Mouse (Mus musculus) C2C12 (cell line): ENCODE results near the gene Smad1. TPM values are rescaled to one million over a fixed set of nuclear protein-coding genes. Genes with fewer than 3 reads are reported as not detected.
A peak's percentile ranks its signal among the peaks of the same experiment; 100 is the strongest.

Experiments
- H3K27me3 ChIP-seq: one replicate; pipeline ENCODE4 v1.6.1; 2011; ENCODE audit not compliant: control insufficient read depth, insufficient read depth, insufficient read length
- H3K36me3 ChIP-seq: one replicate; pipeline ENCODE4 v1.6.1; 2011; ENCODE audit not compliant: control insufficient read depth, insufficient read depth
- H3K4me3 ChIP-seq: one replicate; pipeline ENCODE4 v1.5.1; 2011; ENCODE audit warnings: mild to moderate bottlenecking, control low read depth; ENCODE audit not compliant: poor library complexity, insufficient read depth, severe bottlenecking
- H3K79me2 ChIP-seq: one replicate; pipeline ENCODE4 v1.6.1; 2011; ENCODE audit not compliant: control insufficient read depth, insufficient read depth
- H3K79me3 ChIP-seq: one replicate; pipeline ENCODE4 v1.6.1; 2011; ENCODE audit warnings: low read depth, control low read depth
- H3ac ChIP-seq: one replicate; pipeline ENCODE3; 2011; ENCODE audit warnings: low read depth; ENCODE audit not compliant: control insufficient read depth, insufficient read length
- CEBPB ChIP-seq: IDR thresholded peaks from one replicate; pipeline ENCODE4 v1.6.1; 2011; ENCODE audit warnings: low read depth, mild to moderate bottlenecking, control low read depth, moderate library complexity
- CTCF ChIP-seq: IDR thresholded peaks from one replicate; pipeline ENCODE4 v1.5.1; 2011; ENCODE audit not compliant: control insufficient read depth, insufficient read depth, insufficient read length
- FOSL1 ChIP-seq: IDR thresholded peaks from one replicate; pipeline ENCODE4 v1.8.0; 2011; ENCODE audit warnings: mild to moderate bottlenecking, low read length; ENCODE audit not compliant: poor library complexity, insufficient read depth, severe bottlenecking
- MAX ChIP-seq: IDR thresholded peaks from one replicate; pipeline ENCODE4 v1.6.1; 2011; ENCODE audit warnings: mild to moderate bottlenecking, control low read depth
- MYOD1 ChIP-seq: IDR thresholded peaks from one replicate; pipeline ENCODE4 v1.6.1; 2011; ENCODE audit warnings: low read depth; ENCODE audit not compliant: control insufficient read depth, insufficient read length
- MYOG ChIP-seq: IDR thresholded peaks from one replicate; pipeline ENCODE4 v1.6.1; 2011; ENCODE audit not compliant: control insufficient read depth, insufficient read length; ENCODE audit errors: extremely low read depth
- USF1 ChIP-seq: IDR thresholded peaks from one replicate; pipeline ENCODE4 v1.6.1; 2011; ENCODE audit warnings: low read depth, mild to moderate bottlenecking, control low read depth, moderate library complexity
- polyA plus RNA-seq: library from polyadenylated mRNA; unstranded; fragments of >200 nt; fragmentation: generic; extraction: Trizol; gene quantifications from one replicate; pipeline ENCODE4 v1.2.1, GENCODE M21; 2012; ENCODE audit warnings: missing spikeins

Smad1 gene
- polyA plus RNA-seq, 1 experiment = 11.2 TPM

DNA sequence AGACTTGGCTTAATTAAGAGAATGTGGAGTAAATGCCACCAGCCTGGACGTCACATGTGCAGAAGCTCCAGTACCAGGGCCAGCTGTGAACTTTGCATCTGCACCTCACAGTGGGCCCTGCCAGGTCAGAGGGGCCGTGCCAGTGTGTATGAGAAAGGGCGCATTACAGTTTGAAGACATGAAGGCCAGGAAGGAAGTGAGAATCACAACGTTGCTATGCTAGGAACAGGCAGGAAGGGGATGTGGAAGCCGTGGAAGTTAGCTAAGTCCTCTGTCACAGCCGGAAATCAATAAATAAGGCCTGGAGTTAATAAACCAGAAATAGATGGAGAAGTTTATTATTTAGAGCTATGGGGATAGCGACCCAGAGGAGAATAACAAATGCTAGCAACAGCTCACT is 76.2 kb downstream of the Smad1 start:
- Histone ChIP-seq H3K4me3 (no peak overlapping the region), H3ac (no peak overlapping the region), H3K79me2 (no peaks in the 10 kb centered on the region), H3K36me3 (no peaks in the 10 kb centered on the region), H3K79me3 (no peaks in the 10 kb centered on the region), H3K27me3 (peaks cover 13% of the 10 kb centered on the region)
- TF ChIP-seq MYOD1 (no peak), USF1 (no peak), CTCF (no peak), MAX (no peak), MYOG (no peak), FOSL1 (no peak), CEBPB (no peak)

DNA sequence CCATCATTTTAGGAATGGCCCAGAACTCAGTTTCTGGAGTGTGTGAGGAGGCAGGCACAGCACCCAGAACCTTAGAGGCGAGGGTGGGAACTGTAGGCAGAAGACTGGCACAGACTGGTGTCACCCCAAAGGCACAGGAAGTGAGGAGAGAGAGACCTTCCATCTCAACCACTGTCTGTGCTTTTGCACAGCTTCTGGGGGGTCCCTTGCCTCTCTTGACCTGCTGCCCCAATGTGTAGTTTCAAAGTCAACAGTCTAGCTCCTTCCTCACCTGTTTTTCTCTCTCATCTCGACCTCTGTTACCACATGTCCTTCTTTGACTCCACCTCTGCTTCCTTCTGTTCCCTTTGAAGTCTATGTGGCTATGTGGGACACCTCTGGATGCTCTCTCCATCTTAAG is 88.5 kb downstream of the Smad1 start:
- H3K36me3 ChIP-seq = no peaks in the 10 kb centered on the region
- H3K79me3 ChIP-seq = no peaks in the 10 kb centered on the region
- TF ChIP-seq CTCF = no peak
- no peak for TF ChIP-seq USF1
- TF ChIP-seq FOSL1 = no peak
- TF ChIP-seq MAX = no peak
- TF ChIP-seq CEBPB = no peak
- no peak for TF ChIP-seq MYOD1
- TF ChIP-seq MYOG = no peak
- H3ac ChIP-seq = no peak overlapping the region
- H3K4me3 ChIP-seq = no peak overlapping the region
- no peaks in the 10 kb centered on the region for H3K79me2 ChIP-seq
- no peaks in the 10 kb centered on the region for H3K27me3 ChIP-seq

DNA sequence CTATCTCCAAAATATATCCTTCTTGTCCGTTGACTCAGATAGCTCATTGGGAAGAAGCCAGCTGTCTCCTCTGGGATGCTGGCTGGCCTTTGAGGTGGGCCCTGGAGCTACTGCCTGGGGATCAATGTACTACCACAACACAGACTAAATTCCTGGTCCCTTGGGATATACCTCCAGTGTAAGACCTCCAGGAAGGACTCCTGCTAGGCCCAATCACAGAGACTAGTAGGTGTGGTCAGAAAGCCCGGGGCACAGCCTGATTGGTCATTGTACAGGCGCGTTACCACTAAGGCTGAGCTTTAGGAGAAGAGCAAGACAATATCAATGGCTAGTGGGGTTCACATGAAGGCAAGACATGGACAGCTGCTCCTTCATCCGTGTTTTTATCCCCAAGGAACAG is 93.4 kb downstream of the Smad1 start:
- Histone ChIP-seq H3K27me3 (no peaks in the 10 kb centered on the region), H3K79me2 (no peaks in the 10 kb centered on the region), H3K4me3 (no peak overlapping the region), H3K36me3 (no peaks in the 10 kb centered on the region), H3K79me3 (no peaks in the 10 kb centered on the region), H3ac (no peak overlapping the region)
- TF ChIP-seq MYOG (no peak), CTCF (no peak), MAX (no peak), FOSL1 (no peak), USF1 (no peak), MYOD1 (no peak), CEBPB (no peak)

DNA sequence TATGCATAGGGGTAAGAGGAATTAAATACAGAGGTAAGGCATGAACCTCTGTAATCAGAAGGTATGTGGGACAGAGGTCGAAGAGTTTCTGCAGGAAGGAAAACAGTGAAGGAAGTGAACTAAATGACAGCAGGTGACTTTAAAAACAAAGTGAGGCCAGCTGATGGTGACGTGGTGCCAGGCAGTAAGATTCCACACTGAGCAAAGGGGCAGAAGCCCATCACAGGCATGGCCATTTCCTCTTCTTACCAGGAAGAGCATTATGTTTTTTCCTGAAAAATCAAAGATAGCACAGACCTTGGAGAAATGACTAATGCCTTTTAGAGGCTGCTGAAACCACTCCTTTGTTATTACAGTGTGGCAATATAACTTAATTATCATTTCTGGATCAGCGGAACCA is 97.8 kb downstream of the Smad1 start:
- no peaks in the 10 kb centered on the region for H3K27me3 ChIP-seq
- no peak for TF ChIP-seq CTCF

DNA sequence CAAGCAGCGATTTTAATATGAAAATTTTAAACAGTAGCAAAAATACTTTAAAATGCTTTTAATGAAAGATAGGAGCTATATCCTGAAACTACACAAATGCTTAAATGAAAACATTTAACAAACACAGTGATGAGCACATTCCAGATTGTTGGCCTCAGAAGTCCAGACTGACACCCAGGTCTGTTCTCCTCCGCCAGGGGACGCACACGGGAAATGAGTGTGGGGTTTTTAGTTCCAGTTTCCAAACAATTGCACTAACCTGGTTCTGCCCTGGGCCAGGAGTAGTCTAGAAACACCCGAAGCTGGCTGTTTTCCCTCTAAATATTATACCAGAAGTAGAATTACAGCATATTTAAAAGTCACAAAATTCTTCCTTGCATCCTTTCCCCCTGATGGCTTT is 99.6 kb downstream of the Smad1 start:
- H3K79me2 ChIP-seq = no peaks in the 10 kb centered on the region
- H3K36me3 ChIP-seq = no peaks in the 10 kb centered on the region
- H3ac ChIP-seq = no peak overlapping the region
- H3K27me3 ChIP-seq = no peaks in the 10 kb centered on the region
- TF ChIP-seq MYOD1 (no peak), CEBPB (no peak), MYOG (no peak), USF1 (no peak), MAX (no peak), CTCF (no peak), FOSL1 (no peak)
- no peak overlapping the region for H3K4me3 ChIP-seq
- H3K79me3 ChIP-seq = no peaks in the 10 kb centered on the region

More for the DNA sequence above, 97.8 kb downstream of the Smad1 start:
- Histone ChIP-seq H3K4me3 (no peak overlapping the region), H3K36me3 (no peaks in the 10 kb centered on the region), H3K79me2 (no peaks in the 10 kb centered on the region), H3ac (no peak overlapping the region), H3K79me3 (no peaks in the 10 kb centered on the region)

DNA sequence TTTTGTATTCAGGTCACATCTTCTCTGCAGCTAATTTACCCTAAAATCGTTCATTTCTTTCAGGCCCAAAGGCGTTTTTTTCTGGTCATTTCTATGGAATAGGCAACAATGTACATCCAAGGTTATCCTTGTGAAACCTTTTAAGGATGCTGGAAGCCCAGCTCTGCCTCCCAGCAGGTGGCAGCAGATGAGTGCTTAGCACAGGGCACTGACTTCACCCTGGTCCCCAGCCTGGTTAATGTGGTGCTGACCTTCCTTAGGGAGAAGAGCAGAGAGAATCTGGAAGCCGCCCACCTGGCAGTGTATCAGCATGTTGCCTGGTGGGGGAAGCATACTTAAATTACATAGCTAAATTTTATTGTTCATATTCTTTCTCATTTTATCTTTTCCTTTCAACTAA is 101.6 kb downstream of the Smad1 start:
- H3K36me3 ChIP-seq = no peaks in the 10 kb centered on the region
- H3K79me3 ChIP-seq = no peaks in the 10 kb centered on the region
- no peaks in the 10 kb centered on the region for H3K27me3 ChIP-seq
- no peak overlapping the region for H3K4me3 ChIP-seq
- TF ChIP-seq CTCF (peak; percentile 67), CEBPB (no peak)
- no peak overlapping the region for H3ac ChIP-seq
- no peaks in the 10 kb centered on the region for H3K79me2 ChIP-seq
